Mouse (Mus musculus) embryo, embryonic 10 days (tissue): ENCODE data around the gene Senp1.
A peak's percentile ranks its signal among the peaks of the same experiment; 100 is the strongest.

Experiments
- DNase-seq: peaks from one replicate; pipeline ENCODE4 v3.0.0-alpha.2; 2015; ENCODE audit warnings: low spot score

Gene Senp1

DNA sequence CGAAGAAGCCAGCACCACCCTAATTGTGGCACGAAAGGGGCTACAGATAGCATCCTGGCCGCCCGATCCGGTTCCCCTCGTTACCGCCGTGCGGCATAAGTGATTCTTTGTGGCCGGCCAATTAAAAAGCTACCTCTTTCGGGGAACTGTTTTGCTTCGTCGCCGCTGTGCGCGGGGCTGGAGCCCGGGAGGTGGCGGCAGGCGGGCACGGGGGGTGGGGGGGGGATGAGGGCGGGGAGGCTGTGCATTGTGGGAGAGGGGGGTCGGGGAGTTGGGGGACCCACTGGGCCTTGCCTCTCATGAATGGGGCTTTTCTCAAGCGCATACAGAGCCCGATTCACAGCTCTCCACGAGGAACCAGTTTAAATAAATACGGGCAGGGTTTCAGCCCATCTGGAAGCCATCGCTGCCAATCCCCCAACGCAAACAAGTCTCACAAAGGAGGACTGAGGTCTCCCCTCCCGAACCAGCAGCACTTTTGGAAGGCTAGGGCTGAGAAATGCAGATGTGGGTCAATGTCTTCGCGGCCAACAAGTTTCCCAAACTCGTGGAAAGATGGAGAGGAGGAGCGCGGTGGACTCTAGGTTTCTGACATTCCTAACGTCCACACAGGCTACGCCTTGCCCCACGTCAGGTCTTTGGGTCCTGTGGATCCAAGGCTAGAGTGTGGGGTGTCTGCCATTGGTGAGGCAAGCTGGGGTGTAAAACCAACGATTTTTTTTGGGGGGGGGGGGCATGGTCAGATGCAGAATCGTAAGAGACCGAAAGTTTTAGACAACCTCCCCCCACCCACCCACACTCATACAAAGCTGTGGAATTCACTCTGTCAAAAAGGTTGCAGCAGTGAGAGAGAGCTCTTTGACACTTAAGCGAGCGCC is 91.2 kb downstream of the Senp1 start:
- DNase-seq: peak; percentile 78

DNA sequence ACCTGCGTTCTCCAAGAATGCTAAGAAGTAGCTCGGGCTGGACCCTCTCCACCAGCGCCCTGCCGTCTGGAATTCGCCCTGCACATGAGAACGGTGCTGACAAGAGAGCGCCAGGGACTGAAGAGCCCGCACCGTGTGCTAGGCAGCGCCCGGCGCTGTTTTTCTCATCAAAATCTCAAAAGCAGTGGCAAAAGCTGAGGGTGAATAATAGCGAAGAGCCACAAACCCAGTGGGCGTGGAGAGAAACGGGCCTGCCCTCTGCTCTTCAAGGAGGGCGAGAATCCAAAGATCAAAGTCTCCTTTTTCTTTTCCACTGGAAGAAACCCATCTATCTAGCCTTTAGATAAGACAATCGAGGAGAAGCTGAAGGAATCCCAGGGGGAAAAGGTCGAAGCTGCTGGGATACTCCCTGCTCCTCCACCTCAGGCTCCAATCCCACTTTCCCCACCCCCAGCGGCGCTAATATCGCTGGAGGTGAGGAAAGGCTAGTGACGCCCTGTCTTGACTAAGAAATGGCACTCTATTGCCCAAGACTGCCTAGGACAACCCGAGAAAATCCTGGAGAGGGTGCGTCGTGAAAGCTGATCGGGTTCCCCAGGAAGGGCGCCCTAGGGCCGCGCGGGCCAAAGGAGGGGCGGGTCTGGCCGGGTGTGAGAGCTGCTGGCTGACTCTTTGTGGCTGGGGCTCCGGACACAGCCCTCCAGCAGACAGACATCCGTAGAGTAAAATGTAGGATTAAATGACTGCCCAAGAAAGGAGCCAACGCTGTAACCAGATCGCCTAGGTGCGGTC is 92.0 kb downstream of the Senp1 start:
- peak; percentile 79 for DNase-seq

DNA sequence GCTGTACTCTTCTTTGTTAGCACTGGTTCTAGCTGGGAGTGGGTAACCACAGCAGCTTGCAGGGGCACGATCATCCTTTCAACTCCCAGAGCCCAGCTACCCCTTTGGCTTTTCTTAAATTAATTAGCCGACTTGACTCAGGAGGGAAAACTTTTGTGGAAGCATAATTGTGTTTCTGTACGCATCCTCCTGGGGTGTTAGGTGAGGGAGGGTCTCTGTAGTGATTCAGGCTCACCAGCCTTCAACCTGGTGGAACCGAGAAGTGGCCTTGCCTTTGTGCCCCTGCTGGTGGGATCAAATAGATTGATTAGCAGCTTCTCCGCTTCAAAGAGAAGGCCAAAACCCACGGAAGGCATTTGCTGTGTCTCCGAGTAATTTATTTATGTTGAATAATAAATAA is 93.6 kb downstream of the Senp1 start:
- DNase-seq: no peak

- peak; percentile 10 for DNase-seq
These were observed 94.0 kb downstream of the Senp1 start for GRCm38 (mm10) chr15:97999546-97999945.

GRCm38 (mm10) chr15:97996716-97997256 is 96.8 kb downstream of the Senp1 start:
- DNase-seq: no peak

DNA sequence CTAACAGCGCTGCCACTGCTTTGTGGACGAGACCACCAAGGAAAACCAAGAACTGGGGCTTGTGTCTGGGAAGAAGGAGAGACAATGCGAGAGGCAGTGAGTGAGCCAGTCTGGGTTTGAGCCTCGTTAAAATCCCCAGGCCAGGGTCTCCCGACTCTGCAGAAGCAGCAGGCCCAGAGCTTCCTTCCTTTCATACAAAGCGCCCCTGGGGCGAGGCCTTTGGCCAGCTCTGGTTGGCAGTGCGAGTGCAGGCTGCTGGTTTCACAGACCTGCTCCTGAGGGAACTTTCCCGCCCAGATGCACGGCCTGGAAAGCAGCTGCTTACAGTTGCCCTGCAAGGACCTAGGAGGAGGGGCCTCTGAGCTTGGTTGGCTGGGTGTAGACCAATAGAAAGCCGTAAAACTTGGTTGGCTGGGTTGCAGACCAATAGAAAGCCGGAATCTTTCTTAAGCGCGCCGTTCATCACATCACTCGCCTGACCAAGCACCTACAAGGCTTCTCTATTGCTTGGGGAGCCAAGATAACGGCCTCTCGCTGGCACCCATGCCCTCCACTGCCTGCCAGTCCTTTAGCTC is 100.7 kb downstream of the Senp1 start:
- DNase-seq: peak; percentile 95

DNA sequence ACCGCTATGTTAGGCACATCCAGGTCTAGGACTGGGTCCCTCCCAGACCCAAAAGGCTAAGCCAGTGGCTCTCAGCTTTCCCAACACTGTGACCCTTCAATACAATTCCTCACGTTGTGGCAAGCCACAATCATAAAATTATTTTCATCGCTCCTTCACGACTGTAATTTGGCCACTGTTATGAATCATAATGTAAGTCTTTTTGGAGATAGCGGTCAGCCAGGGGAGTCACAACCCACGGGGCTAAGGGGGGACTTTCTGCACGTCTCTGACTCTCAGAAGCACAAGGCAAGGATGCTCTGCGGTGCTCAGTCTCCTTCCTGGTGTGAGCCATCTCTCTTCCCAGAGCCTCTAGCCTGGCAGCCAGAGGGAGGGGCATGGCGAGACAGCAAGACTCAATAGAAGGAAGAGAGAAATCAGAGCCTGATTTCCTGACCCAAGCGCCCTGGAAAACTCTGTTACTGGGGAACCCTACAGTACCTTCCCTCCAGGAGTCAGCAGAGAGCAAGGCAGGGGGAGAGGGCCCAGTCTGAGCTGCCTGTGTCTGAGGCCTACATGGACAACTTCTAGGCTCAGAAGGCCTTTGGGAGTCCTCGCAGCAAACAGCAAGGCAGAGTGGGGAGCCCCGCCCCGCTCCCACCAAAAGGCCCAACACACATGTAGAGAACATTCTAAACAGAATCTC is 101.4 kb downstream of the Senp1 start:
- peak; percentile 57 for DNase-seq

GRCm38 (mm10) chr15:97991285-97991895 is 102.2 kb downstream of the Senp1 start:
- peak; percentile 66 for DNase-seq

DNA sequence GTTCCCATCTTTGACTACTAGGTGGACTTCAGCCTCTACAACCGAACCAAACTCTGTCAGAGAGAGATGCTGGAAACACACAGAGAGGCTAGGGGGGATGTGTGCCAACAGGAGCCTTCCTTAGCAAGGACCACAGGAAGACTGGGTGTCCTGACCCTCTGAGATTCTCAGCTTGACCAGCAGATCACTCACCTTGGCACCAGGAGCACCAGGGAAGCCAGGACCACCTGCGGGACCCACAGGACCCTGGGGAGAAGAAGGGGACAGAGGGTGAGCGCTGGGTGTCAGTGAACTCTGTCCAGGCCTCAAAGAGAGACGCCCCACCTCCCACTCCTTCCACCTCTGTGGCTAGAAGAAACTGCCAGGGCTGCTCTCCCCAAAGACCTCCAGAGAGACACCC is 102.8 kb downstream of the Senp1 start:
- DNase-seq: peak; percentile 25

DNA sequence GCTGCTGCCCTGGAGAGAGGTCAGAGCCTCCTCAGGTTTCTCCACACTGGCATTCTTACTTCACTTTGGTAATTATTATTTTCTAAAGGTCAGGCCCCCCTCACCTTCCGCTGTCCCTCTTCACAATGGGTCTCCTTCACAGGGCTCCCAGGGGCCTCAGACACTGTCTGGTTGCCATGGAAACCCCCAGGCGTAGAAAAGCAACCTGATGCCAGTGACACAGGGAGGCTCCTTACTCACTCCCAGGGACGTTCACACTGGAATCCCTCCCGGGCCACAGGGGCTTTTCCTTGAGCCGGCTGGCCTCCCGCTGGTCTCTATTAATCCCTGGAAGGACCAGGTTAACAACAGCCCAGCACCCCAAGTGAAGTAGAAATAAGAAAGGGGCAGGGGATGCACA is 103.4 kb downstream of the Senp1 start:
- DNase-seq: peak; percentile 96

- DNase-seq: peak; percentile 78
These were observed 104.0 kb downstream of the Senp1 start for GRCm38 (mm10) chr15:97989544-97989943.
